Mouse (Mus musculus): ENCODE measurements around the gene Nelfb.
"Not testable (repeated sequence)": the region's sequence is repeated elsewhere in the genome, so short reads cannot be mapped to it uniquely, and the experiment has no call there.

Nelfb gene

DNA sequence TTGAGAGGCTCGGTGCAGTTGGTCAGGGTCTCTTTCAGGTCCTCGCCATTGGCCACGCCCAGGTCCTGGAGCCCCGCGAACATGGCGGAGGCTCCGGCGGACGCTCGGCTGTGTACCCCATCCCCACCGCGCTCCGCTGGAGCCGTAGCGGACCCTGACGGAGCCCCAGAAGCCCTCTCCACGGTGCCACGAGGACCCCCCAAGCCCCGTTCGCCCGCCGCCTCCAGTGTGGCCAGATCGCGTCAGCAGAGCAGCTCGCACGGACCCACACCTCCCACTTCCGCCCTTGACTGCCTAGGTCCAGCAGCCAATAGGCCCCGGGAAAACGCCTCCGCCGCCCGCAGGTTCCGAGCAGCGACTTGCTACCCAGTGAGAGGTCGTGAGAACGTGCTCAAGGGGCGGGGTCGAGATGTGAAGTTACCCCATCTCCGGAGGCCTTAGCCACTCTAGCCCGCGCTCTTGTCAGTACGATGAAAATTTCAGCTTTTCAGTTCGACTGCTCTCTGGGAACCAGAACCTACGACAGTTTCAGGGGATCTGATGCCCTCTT lies at the start of gene Nelfb:
TSS of gene Nelfb (minus strand) at position 369 of the 550 bp plus-strand sequence.
- ATAC-seq (ENCODE audit: low TSS enrichment) = peak; percentile 91

- no peak for ATAC-seq (ENCODE audit: low TSS enrichment)
Measured at GRCm38 (mm10) chr2:25258887-25259286, 47.6 kb upstream of the Nelfb start.

DNA sequence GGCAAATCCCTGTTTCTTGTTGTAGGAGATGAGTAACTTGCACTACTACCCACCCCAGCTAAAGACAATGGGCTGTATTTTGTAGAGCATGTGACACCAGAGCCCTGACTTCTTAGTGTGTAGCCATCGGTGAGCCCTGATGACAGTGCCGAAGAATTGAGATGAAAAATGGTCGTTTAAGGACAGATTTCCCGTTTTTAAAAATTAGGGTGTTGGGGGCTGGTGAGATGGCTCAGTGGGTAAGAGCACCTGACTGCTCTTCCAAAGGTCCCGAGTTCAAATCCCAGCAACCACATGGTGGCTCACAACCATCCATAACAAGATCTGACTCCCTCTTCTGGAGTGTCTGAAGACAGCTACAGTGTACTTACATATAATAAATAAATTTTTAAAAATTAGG lies 46.0 kb upstream of the Nelfb start:
- not testable (repeated sequence) for ATAC-seq (ENCODE audit: low TSS enrichment)

DNA sequence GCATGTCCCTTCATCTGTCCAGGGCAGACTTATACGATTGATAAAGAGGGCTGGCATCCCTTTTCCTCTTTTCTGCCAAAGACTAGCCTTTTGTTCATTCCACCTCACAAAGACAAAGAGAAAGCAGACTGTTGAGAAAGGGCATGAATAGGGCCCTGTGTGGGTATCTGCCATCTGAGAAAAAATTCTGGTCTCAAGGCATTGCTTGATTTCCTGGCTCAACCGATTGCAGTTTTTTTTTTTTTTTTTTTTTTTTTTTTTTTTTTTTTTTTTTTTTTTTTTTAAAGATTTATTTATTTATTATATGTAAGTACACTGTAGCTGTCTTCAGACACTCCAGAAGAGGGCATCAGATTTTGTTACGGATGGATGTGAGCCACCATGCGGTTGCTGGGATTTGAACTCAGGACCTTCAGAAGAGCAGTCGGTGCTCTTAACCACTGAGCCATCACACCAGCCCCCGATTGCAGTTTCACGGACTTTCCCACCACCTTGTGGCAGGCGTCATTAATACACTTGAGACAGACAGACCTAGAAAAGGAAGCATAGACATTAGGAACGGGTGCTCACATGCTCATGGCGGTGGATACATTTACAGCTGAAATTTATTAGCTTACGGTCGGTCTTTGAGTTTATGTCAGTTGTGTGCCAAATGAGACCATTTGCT lies 45.3 kb upstream of the Nelfb start:
- ATAC-seq (ENCODE audit: low TSS enrichment) = not testable (repeated sequence)

- peak; percentile 89 for ATAC-seq (ENCODE audit: low TSS enrichment)
Measured at GRCm38 (mm10) chr2:25255284-25255779, 44.0 kb upstream of the Nelfb start, which contains the start of gene Tmem203. TSS of gene Tmem203 (plus strand) at chr2:25255439.

DNA sequence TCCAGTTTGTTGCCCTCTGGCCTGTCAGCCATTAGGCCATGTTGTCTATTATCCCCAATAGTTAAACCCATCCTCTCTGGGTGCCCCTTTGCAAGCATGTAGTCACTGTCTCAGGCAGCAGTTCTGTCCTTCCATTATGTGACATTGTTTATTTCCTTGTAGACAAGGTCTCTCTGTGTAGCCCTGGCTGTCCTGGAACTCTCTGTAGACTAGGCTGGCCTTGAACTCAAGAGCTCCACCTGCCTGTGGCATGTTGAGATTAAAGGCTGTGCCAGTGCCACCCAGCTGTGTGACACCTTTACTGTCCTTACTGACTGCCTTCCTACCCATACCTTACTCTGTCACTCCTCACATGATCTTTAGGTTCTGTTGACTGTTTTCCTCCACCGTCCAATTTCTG lies 41.0 kb upstream of the Nelfb start:
- ATAC-seq (ENCODE audit: low TSS enrichment) = no peak

DNA sequence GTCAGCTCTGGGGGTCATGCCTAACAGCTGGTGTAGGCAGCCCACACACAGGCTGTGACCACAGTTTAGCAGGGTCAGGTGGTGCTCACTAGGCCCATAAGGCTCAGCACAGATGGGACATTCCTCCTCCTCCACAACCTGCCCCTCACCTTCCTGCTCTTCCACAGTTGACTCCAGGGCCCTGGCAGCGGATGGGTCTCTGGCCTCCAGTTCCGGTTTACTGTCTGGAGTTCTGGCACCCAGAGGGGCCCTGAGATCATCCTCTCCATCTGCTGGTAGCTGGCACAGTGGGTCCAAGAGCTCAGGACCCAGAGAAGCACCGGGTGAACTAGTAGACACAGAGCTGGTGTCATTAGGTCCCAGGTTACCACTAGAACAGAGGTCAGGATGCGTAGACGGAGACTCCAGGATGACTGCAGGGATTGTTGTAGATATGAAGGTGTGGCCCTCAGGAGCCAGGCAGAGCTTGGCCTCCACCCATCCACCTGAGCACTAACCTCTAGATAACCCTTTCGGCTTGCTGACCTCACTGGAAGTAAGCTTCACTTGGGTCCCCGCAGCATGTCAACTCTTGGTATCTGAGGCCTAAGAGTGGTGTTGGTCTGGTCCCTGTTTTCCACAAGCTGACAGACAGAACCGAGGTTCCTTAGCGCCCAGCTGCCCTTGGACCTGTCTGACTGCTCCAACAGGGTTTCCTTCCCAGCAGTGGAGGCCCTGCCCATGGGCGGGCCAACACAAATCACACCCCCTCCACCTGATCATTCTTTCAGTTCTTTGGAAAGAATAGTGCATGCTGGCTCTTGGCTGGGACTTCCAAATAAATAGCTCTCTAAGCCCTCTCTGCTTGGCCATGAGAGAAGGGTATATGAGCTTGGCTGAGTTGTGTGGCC lies 35.1 kb upstream of the Nelfb start, which contains the start of gene AL732309.1:
TSS of gene AL732309.1 (minus strand) at position 681 of the 890 bp plus-strand sequence.
- ATAC-seq (ENCODE audit: low TSS enrichment) = no peak

GRCm38 (mm10) chr2:25244144-25244543 lies 32.9 kb upstream of the Nelfb start:
- no peak for ATAC-seq (ENCODE audit: low TSS enrichment)

GRCm38 (mm10) chr2:25243342-25243741 lies 32.1 kb upstream of the Nelfb start:
- ATAC-seq (ENCODE audit: low TSS enrichment) = no peak

DNA sequence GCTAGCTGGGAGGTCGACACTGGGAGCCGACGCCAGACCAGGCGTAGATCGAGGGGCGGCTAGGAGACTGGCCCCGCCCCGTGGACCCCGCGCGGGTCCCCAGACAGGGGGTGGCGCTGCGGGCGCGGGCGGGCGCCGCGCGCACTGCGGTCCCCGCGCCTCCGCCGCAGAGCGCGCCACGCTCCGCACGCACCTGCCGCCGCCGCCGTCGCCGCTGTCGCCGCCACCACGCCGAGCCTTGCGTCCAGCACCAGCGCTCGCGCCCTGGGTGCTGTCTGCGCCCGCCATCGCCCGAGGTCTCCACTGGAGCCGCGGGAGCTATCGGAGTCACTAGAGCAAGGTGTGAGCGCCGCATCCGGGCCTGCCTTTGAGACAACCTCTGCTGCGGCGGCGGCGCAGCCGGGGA lies 30.8 kb upstream of the Nelfb start, which contains the start of the genes Rnf208 and Cysrt1:
TSS of gene Rnf208 (plus strand) at position 155 of the 406 bp plus-strand sequence.
TSS of gene Cysrt1 (minus strand) at position 352 of the 406 bp plus-strand sequence.
- peak; percentile 21 for ATAC-seq (ENCODE audit: low TSS enrichment)

DNA sequence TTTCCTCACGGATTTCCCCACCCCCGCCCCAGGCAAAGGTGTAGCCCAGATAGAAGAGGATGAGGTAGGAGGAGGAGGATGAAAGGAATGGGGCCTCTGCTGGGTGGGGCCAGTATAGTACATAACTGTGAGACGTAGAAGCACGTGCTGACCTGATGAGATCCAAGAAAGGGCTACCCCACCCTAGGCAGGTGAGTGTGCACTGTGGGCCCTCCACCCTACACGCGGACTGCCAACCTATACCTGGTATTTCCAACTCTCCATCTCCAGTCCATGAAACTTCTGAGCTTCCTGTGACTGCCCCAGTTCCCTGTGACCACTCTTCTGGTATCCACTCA lies 30.1 kb upstream of the Nelfb start:
- ATAC-seq (ENCODE audit: low TSS enrichment) = no peak

DNA sequence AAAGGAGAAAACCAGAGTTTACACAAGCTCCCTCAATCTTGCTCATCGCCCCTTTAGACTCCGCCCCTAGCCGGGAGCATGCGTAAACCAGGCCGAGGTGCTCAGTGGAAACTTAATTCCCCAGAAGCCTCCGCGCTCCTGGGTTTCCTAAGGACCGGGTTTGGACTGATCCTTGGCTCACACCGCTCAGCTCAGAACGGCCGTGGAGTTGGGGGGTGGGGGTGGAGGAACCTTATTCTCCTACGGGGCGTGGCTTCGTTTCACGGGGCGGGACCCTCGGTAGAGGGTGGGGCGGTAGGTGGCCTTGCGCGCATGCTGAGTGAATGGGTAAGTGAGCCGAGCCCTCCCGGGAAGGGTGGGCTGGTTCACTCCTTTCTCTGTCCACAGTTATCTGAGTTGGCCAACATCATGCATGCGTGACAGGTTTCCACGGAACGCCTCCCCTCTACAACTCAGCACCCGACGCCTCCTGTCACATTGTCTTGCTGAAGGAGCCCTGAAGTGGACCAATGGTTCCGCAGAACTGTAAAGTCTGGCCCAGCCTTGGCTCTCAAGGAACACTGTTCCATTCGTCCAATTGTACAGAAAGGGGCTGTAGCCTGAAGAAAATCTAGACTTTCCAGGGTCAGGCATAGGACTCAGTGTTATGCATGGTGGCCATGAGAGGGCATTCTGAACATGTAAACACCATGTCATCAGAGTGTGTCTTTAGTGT lies 29.6 kb upstream of the Nelfb start:
- peak; percentile 76 for ATAC-seq (ENCODE audit: low TSS enrichment)

- no peak for ATAC-seq (ENCODE audit: low TSS enrichment)
Measured at GRCm38 (mm10) chr2:25240310-25240709, 29.0 kb upstream of the Nelfb start.

GRCm38 (mm10) chr2:25239766-25240165 lies 28.5 kb upstream of the Nelfb start:
- ATAC-seq (ENCODE audit: low TSS enrichment) = no peak

DNA sequence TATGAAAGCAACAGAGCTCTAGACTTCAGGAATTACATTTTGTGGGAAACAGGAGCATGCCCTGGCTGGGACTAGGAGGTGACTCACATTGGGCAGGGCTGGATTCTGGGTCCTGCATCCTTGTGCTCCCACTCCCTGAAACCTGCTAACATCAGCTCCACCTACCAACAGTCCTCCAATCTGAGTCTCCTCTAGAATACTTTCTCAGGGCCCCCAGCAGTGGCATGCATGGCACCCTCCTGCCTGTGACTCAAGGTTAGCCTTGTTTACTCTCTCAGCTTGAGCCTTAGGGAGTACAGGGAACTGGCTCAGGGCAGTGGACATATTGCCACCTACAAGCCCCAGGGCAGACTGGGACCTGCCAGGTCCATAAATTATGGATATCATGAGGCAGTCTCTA lies 26.8 kb upstream of the Nelfb start:
- no peak for ATAC-seq (ENCODE audit: low TSS enrichment)

DNA sequence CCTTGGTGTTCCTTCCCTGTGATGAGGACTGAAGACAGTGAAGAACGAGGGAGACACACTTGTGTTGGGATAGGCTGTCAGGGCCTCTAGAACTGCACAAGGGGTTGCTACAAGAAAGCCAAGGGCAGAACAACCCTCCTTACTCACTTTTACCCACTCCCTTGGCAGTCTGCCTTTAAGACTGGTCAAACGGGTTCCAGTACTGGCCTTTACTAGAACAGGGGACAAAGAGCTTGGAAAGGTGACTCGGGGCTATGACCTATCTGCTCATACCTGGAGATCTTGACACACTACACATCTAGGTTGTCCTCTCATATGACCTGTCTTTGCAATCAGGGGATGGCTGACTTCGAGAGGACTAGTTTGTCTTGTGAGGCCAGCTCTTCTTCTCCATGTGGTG lies 26.2 kb upstream of the Nelfb start:
- ATAC-seq (ENCODE audit: low TSS enrichment) = no peak

DNA sequence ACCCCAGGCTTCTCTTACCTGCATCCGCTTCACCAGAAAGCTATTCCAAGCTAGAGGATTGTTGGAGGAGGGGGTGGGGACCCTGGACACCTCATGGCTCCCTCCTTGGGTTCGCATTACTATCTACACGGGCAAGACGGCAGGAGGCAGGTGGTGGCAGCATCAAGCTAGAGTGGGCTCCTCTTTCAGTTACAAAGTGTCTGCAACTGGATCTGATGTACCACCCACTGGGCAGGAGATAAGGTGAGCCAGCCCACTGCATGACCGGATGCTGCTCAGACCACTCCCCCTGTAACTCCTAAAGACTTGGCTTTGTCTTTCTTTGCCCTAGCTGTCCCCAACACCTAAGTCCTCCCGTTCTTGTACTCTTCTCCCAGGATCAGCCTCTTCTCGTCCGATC lies 25.3 kb upstream of the Nelfb start, which contains the start of gene Rnf224:
TSS of gene Rnf224 (minus strand) at position 174 of the 400 bp plus-strand sequence.
- no peak for ATAC-seq (ENCODE audit: low TSS enrichment)

DNA sequence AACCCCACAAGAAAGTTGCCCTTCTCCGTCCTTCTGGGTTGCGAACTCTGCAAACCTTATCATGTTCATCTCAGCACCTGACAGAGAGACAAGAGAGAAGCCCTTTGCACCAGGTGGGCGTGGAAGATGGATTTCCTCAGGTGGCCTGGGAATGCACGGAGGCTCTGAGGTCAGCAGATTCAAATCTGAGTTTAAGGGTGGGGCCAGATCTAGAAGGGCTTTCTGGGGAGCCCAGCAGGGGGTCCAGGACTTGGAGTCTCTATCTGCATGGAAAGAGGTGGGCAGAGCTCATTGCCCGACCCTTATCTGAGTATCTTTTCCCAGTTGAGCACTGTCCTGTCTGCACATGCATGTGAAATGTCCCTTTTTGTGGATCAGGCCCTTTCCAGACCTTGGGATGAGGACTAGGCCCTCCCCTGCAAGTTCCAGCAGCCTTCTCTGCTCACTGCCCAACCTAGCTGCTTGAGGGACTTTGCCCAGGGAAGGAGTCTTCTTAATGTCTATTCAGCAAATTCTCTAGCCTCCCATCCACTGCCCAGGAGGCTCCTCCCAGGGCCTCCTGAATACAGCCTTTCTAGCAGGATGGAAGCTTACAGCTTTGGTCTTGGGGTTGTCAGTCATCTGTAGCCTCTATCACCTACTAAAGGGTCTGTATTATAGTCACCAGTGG lies 23.4 kb upstream of the Nelfb start:
- ATAC-seq (ENCODE audit: low TSS enrichment) = no peak

- ATAC-seq (ENCODE audit: low TSS enrichment) = no peak
Measured at GRCm38 (mm10) chr2:25234050-25234449, 22.8 kb upstream of the Nelfb start, which contains the start of gene Slc34a3. TSS of gene Slc34a3 (minus strand) at chr2:25234364.

- no peak for ATAC-seq (ENCODE audit: low TSS enrichment)
Measured at GRCm38 (mm10) chr2:25233421-25233820, 22.1 kb upstream of the Nelfb start.

DNA sequence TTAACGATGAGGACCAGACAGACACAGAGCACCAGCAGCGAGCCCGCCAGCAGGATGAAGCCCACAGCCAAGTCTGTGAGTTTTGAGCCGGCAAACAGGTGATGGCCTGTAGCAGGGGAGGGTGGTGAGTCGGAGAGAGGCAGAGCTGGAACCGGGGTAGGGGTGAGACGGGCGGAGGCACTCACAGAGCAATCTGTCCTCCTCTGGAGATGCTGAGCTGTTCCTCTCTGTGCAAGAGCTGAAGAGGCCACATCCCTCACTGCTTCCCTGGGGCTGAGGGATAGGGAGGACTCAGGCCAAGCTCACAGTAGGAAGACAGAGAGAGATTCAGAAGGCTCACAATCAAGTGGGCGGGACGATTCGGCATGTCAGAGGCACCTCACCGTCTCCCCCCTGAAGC lies 19.7 kb upstream of the Nelfb start:
- no peak for ATAC-seq (ENCODE audit: low TSS enrichment)
